Mouse (Mus musculus): Measurements from ENCODE around the gene Ubxn2a. TPM values are rescaled to one million over a fixed set of nuclear protein-coding genes. Genes with fewer than 3 reads are reported as not detected.
A peak's percentile ranks its signal among the peaks of the same experiment; 100 is the strongest.

The Ubxn2a gene
- polyA plus RNA-seq (2012; fragmentation: generic; extraction: Trizol) = 4.1 TPM
- long read RNA-seq, experiment 1, transcript Ubxn2a-201 (7 exons, 2,696 nt) = major isoform, 6 of 8 reads
- long read RNA-seq, experiment 1, partial matches to known transcripts = 2 of 8 reads
- long read RNA-seq, experiment 1, other reads (novel, unspliced or antisense) = 0 of 8 reads
- long read RNA-seq, experiment 2, transcript Ubxn2a-201 (7 exons, 2,696 nt) = major isoform, 91 of 126 reads
- long read RNA-seq, experiment 2, transcript Ubxn2a-202 (6 exons, 965 nt) = minor isoform, 8 of 126 reads
- long read RNA-seq, experiment 2, partial matches to known transcripts = 7 of 126 reads
- long read RNA-seq, experiment 2, other reads (novel, unspliced or antisense) = 18 of 126 reads

DNA sequence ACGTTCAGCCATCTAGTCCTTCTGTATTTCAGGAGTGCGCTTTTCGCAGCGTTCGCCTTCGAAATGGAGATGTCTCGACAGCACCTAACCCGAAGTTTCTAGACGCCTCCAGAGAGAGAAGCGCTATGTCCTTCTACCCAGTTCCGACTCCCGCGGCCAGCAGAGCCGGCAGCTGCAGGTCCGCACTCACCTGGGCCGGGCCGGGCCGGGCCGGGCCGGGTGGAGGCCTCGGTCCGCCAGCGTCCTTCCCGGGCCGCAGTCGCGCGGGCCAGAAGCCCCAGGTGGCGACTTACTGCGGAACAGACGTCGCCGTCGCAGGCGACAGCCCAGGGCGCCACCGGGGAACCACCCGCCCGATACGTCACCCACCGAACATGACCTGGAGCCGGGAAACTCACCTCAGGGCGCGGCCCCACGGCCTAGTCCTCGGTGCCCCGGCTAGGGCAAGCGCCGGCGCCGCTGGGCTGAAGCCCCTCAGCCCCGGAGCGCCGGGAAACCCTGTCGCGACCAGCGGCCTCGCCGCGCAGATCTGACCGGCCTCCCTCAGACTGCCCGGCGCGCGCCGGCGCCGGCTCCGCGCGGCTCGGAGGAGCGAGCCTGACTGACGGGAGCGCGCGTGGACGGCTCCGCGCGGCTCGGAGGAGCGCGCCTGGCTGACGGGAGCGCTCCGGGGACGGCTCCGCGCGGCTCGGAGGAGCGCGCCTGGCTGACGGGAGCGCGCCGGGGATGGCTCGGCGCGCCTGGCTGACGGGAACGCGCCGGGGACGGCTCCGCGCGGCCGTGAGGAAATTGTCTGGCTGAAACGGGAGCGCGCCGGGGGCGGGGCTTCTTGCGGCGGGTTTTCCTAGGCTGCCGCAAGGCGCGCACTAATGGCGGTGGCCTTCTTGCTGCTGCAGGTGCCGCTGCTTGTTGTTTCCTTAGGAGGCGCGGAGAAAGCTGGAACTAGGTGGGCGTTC, at the start of gene Ubxn2a:
Gene Ubxn2a (minus strand): TSS at position 755 of the 956 bp plus-strand sequence.
- Histone ChIP-seq H3K36me3 (ENCODE audit: control insufficient read depth, insufficient read depth) (no peaks in the 10 kb centered on the region), H3K27me3 (ENCODE audit: control insufficient read depth, insufficient read depth, insufficient read length) (no peaks in the 10 kb centered on the region), H3ac (ENCODE audit: control insufficient read depth, insufficient read length, low read depth) (peak within 1 kb of the TSS; percentile 82), H3K4me3 (ENCODE audit: insufficient read depth, poor library complexity, severe bottlenecking) (peak within 1 kb of the TSS; percentile 61), H3K79me3 (ENCODE audit: low read depth) (no peaks in the 10 kb centered on the region), H3K79me2 (ENCODE audit: control insufficient read depth, insufficient read depth) (peaks cover 21% of the 10 kb centered on the region)
- TF ChIP-seq MAX (IDR thresholded peaks at IDR 0.05) (peak; percentile 63), CEBPB (IDR thresholded peaks at IDR 0.05; ENCODE audit: low read depth) (no peak)

DNA sequence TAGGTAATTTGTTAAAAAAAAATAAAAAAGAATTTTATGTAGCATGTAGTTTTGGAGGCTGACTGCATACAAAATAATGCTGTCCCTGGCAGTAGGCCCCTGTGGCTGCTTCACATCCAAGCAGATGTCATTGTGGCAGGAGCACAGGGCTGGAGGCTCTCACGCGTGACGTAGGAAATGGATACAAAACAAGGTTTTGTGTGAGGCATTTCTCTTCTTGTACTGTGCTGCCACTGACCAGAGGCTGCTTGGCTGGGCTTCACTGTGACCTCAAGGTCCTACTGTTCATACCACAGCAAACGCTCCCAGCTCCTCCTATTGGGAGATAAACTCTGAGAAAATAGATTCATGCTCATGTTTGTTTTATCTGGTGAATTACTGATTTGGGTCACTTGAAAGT, 45.7 kb upstream of the Ubxn2a start:
- peaks cover 49% of the 10 kb centered on the region for H3K36me3 ChIP-seq (ENCODE audit: control insufficient read depth, insufficient read depth)

DNA sequence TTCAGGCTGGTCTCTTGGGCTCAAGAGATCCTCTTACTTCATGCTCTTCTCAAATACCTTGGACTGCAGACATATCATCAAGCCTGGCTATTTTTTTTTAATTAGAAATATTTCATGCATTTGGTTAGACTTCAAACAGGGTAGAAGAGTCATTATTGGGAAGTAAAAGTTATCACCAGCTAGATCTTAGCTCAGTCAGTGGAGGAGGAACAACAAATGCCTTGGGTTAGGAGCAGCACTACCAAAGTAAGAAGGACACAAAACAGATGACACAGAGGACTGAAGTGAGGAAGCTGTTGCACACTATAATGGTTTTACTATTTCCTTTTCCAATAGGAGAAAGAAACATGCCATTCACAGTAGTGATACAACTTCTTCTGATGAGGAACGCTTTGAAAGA, 44.8 kb upstream of the Ubxn2a start:
- H3K36me3 ChIP-seq (ENCODE audit: control insufficient read depth, insufficient read depth) = peaks cover 55% of the 10 kb centered on the region

More for the DNA sequence above, 45.7 kb upstream of the Ubxn2a start:
- Histone ChIP-seq H3K79me3 (ENCODE audit: low read depth) (no peaks in the 10 kb centered on the region), H3K4me3 (ENCODE audit: insufficient read depth, poor library complexity, severe bottlenecking) (no peak overlapping the region), H3ac (ENCODE audit: control insufficient read depth, insufficient read length, low read depth) (no peak overlapping the region), H3K79me2 (ENCODE audit: control insufficient read depth, insufficient read depth) (no peaks in the 10 kb centered on the region), H3K27me3 (ENCODE audit: control insufficient read depth, insufficient read depth, insufficient read length) (no peaks in the 10 kb centered on the region)
- TF ChIP-seq MYOG (IDR thresholded peaks at IDR 0.05; ENCODE audit: control insufficient read depth, extremely low read depth, insufficient read length) (no peak), MAX (IDR thresholded peaks at IDR 0.05) (no peak), MYOD1 (IDR thresholded peaks at IDR 0.05; ENCODE audit: control insufficient read depth, insufficient read length, low read depth) (no peak), USF1 (IDR thresholded peaks at IDR 0.05; ENCODE audit: low read depth) (no peak), CTCF (IDR thresholded peaks at IDR 0.05; ENCODE audit: control insufficient read depth, insufficient read depth, insufficient read length) (no peak), CEBPB (IDR thresholded peaks at IDR 0.05; ENCODE audit: low read depth) (no peak), FOSL1 (IDR thresholded peaks at IDR 0.05; ENCODE audit: insufficient read depth, low read length, poor library complexity, severe bottlenecking) (no peak)

DNA sequence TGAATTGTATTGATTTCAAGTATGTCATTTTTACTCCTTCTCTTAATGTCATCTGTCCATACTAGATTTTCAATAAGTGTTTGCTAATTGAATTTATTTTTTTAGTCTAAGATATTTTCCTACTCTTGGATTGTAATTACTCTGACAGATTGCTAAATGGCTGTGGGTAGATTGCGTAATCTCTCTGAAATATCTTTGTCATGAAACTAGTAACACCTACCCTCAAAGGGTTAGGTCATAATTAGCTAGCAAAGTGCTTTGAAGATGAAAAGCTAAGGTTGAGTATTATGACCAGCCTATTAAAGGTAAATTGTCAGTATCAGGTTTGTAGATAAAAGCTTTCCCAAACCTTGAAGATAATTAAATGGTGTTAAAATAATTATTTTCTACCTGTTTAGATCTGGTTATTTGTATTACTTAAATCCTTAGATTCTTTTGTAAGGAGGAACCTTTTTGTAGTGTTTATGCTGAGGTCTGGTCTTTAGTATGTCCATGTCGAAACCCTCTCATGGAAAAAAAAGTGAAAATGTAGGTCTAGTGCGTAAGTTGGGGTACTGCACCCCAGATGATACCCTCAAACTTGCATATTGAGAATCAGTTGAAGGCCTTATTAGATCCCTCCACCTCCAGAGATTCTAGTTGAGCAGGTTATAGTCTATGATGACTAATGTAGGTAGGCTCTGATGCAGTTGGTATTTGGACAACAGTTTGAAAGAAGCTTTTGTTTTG, 23.5 kb upstream of the Ubxn2a start:
- Histone ChIP-seq H3K79me2 (ENCODE audit: control insufficient read depth, insufficient read depth) (peaks cover 93% of the 10 kb centered on the region), H3K36me3 (ENCODE audit: control insufficient read depth, insufficient read depth) (no peaks in the 10 kb centered on the region), H3K4me3 (ENCODE audit: insufficient read depth, poor library complexity, severe bottlenecking) (no peak overlapping the region), H3ac (ENCODE audit: control insufficient read depth, insufficient read length, low read depth) (no peak overlapping the region), H3K27me3 (ENCODE audit: control insufficient read depth, insufficient read depth, insufficient read length) (no peaks in the 10 kb centered on the region), H3K79me3 (ENCODE audit: low read depth) (peaks cover 61% of the 10 kb centered on the region)
- no peak for TF ChIP-seq MYOD1 (IDR thresholded peaks at IDR 0.05; ENCODE audit: control insufficient read depth, insufficient read length, low read depth)
- peak; percentile 80 for TF ChIP-seq CEBPB (IDR thresholded peaks at IDR 0.05; ENCODE audit: low read depth)

More for the DNA sequence above, 44.8 kb upstream of the Ubxn2a start:
- TF ChIP-seq MAX (IDR thresholded peaks at IDR 0.05) (no peak), USF1 (IDR thresholded peaks at IDR 0.05; ENCODE audit: low read depth) (no peak), MYOG (IDR thresholded peaks at IDR 0.05; ENCODE audit: control insufficient read depth, extremely low read depth, insufficient read length) (no peak), CEBPB (IDR thresholded peaks at IDR 0.05; ENCODE audit: low read depth) (no peak), MYOD1 (IDR thresholded peaks at IDR 0.05; ENCODE audit: control insufficient read depth, insufficient read length, low read depth) (no peak), FOSL1 (IDR thresholded peaks at IDR 0.05; ENCODE audit: insufficient read depth, low read length, poor library complexity, severe bottlenecking) (no peak), CTCF (IDR thresholded peaks at IDR 0.05; ENCODE audit: control insufficient read depth, insufficient read depth, insufficient read length) (no peak)
- Histone ChIP-seq H3ac (ENCODE audit: control insufficient read depth, insufficient read length, low read depth) (no peak overlapping the region), H3K79me2 (ENCODE audit: control insufficient read depth, insufficient read depth) (no peaks in the 10 kb centered on the region), H3K79me3 (ENCODE audit: low read depth) (no peaks in the 10 kb centered on the region), H3K4me3 (ENCODE audit: insufficient read depth, poor library complexity, severe bottlenecking) (no peak overlapping the region), H3K27me3 (ENCODE audit: control insufficient read depth, insufficient read depth, insufficient read length) (no peaks in the 10 kb centered on the region)

DNA sequence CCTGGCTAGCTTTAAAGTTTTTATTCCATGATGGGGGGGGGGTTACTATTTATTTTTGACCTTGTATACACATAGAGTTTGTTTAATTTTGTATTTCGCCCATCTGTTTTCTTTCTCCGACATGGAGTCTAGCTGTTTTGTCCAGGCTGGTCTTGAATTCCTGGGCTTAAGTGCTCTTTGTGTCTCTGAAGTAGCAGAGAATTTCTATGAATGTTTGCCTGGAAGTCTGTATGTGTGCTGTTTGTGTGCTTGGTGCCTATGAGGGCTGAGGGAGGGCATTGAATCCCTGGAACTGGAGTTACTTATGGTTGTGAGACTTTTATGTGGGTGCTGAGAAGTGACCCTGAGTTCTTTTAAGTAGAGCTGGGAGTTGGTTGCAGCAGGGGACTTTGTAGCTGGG, 20.7 kb upstream of the Ubxn2a start:
- TF ChIP-seq USF1 (IDR thresholded peaks at IDR 0.05; ENCODE audit: low read depth) (no peak), MYOG (IDR thresholded peaks at IDR 0.05; ENCODE audit: control insufficient read depth, extremely low read depth, insufficient read length) (no peak), FOSL1 (IDR thresholded peaks at IDR 0.05; ENCODE audit: insufficient read depth, low read length, poor library complexity, severe bottlenecking) (no peak), CTCF (IDR thresholded peaks at IDR 0.05; ENCODE audit: control insufficient read depth, insufficient read depth, insufficient read length) (no peak), MYOD1 (IDR thresholded peaks at IDR 0.05; ENCODE audit: control insufficient read depth, insufficient read length, low read depth) (no peak), CEBPB (IDR thresholded peaks at IDR 0.05; ENCODE audit: low read depth) (no peak), MAX (IDR thresholded peaks at IDR 0.05) (no peak)
- no peaks in the 10 kb centered on the region for H3K27me3 ChIP-seq (ENCODE audit: control insufficient read depth, insufficient read depth, insufficient read length)
- H3K36me3 ChIP-seq (ENCODE audit: control insufficient read depth, insufficient read depth) = no peaks in the 10 kb centered on the region
- no peak overlapping the region for H3K4me3 ChIP-seq (ENCODE audit: insufficient read depth, poor library complexity, severe bottlenecking)
- no peak overlapping the region for H3ac ChIP-seq (ENCODE audit: control insufficient read depth, insufficient read length, low read depth)
- H3K79me3 ChIP-seq (ENCODE audit: low read depth) = peaks cover 65% of the 10 kb centered on the region
- H3K79me2 ChIP-seq (ENCODE audit: control insufficient read depth, insufficient read depth) = peaks cover 92% of the 10 kb centered on the region
